Mouse (Mus musculus) heart, embryonic 16.5 days (tissue): ENCODE measurements around the gene Kif1c. TPM values are rescaled to one million over a fixed set of nuclear protein-coding genes. Genes with fewer than 3 reads are reported as not detected.

Experiments used
- ATAC-seq: fragments of 200-750 bp; cut with Nextera tagmentation; replicated peaks from 2 replicates; pipeline ENCODE4 v1.8.0; 2017; ENCODE audit warnings: moderate number of reproducible peaks; ENCODE audit not compliant: insufficient read depth, low FRiP score; ENCODE audit errors: extremely low read depth
- H3K27ac ChIP-seq: fragments of 300-500 bp; sonication (generic); 2 replicates; pipeline ENCODE4 v1.5.1; 2014; ENCODE audit warnings: mild to moderate bottlenecking, low read length, control low read depth, moderate library complexity
- H3K27me3 ChIP-seq: fragments of 300-500 bp; sonication (generic); 2 replicates; pipeline ENCODE4 v1.6.1; 2014; ENCODE audit warnings: low read length, mixed read lengths; ENCODE audit not compliant: control insufficient read depth, insufficient read depth
- H3K36me3 ChIP-seq: fragments of 300-500 bp; sonication (generic); 2 replicates; pipeline ENCODE4 v1.6.1; 2014; ENCODE audit not compliant: control insufficient read depth, insufficient read depth
- H3K4me1 ChIP-seq: fragments of 300-500 bp; sonication (generic); 2 replicates; pipeline ENCODE4 v1.6.1; 2014; ENCODE audit warnings: low read length, mixed read lengths; ENCODE audit not compliant: control insufficient read depth, insufficient read depth
- H3K4me2 ChIP-seq: fragments of 300-500 bp; sonication (generic); 2 replicates; pipeline ENCODE4 v1.6.1; 2014; ENCODE audit warnings: low read depth, mild to moderate bottlenecking, control low read depth, low read length
- H3K4me3 ChIP-seq: fragments of 300-500 bp; sonication (generic); 2 replicates; pipeline ENCODE4 v1.5.1; 2014; ENCODE audit warnings: mild to moderate bottlenecking, control low read depth, low read length
- H3K9ac ChIP-seq: fragments of 300-500 bp; sonication (generic); 2 replicates; pipeline ENCODE4 v1.6.1; 2014; ENCODE audit warnings: low read length, control low read depth
- H3K9me3 ChIP-seq: fragments of 300-500 bp; sonication (generic); replicated peaks from 2 replicates; pipeline ENCODE4 v1.6.1; 2016; ENCODE audit warnings: low read length; ENCODE audit not compliant: control insufficient read depth
- WGBS: fragments of 180-500 bp; shearing (Covaris S2); extraction: QIAGEN DNeasy Blood & Tissue Kit; methylation state at CpG from one replicate; pipeline ENCODE4 v1.1.7; 2014; 5-methylcytosine and 5-hydroxymethylcytosine counted together
- polyA plus RNA-seq: library from polyadenylated mRNA; unstranded; fragments of >200 nt; fragmentation: Nextera tagmentation; extraction: Ambion mirVana; gene quantifications from 2 replicates; pipeline ENCODE4 v1.2.1, GENCODE M21; 2015

The Kif1c gene
- polyA plus RNA-seq, 1 experiment from 2014 or later = 5.2 TPM

DNA sequence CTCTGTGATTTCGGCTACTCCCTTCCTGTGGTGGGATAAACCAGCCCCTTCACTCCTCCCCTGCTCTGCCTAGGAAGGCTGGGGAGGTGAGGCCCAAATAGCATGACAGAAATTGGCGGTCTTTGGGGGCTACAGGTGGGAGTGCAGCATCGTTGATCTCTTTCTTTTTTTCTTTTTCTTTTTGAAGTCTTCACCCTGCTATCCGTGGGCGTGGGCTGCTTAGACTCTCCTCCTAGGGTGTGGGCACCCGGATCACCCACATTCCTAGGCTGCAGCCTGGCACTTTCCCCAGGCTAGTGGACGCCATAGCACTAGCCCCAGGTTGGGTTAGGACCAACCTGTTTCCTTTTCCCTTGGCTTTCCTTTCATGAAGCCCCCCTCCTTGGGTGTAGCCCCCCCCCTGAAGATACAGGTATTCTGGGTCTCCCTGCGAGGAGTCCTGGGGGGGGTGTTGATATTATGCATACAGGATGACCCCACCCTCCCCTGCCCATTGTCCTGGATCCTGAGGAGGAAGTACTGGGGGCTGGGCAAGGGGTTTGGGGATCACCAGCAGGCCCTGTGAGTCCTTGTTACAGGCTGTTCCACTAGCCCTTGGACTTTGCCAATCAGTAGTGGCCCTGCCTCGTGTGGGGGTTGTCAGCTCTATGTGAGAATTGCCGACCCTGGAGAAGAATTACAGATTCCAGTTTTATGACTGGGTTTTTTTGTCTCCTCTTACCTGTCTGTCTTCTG, 1.0 kb downstream of the Kif1c start:
- WGBS = 12% methylated on average over 10 of the region's 10 CpGs
- peaks cover 21% of the 10 kb centered on the region for H3K4me1 ChIP-seq

DNA sequence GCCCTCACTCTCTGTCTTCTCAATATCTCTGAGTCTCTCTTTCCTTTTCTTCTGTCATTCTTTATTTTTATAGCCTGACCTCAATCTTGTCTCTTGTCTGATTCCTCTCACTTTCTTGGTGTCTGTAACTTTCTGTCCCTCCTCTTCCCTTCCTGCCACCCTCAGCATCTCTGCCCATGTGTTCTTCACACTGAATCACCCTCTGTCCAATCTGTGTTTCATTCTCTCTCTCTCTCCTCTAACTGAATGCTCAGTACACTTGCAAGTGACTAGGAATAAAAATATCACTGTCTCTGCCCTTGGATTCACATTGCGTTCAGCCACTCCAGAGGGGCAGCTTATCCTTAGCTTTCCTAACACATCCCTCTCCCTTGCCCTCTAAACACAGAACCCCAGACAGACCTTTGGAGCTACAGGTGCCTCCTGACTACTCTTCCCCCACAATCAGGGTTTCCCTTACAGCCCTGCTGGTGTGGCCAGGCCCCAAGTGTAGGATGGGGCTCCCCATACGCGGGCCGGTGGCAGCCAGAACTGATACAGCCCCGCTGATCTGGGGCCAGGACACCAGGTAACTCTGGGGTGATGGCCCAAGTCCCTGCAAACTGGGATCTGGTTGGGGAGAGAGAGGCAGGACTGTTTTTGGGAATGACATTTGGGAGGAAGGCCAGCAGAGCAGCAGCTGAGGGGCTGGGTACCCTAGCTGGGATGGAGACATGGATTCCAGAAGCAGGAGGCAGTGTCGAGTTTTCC, 1.8 kb downstream of the Kif1c start:
- 48% methylated on average over 6 of the region's 6 CpGs for WGBS
- H3K4me3 ChIP-seq = peak overlapping the region; percentile 81
- peaks cover 21% of the 10 kb centered on the region for H3K4me1 ChIP-seq
- peak overlapping the region; percentile 78 for H3K4me2 ChIP-seq
- ATAC-seq = no peak
- H3K36me3 ChIP-seq = peaks cover 33% of the 10 kb centered on the region
- peak overlapping the region; percentile 93 for H3K9ac ChIP-seq
- no peaks in the 10 kb centered on the region for H3K27me3 ChIP-seq
- no peaks in the 10 kb centered on the region for H3K9me3 ChIP-seq
- peak overlapping the region; percentile 95 for H3K27ac ChIP-seq

More for the DNA sequence above, 1.0 kb downstream of the Kif1c start:
- Histone ChIP-seq H3K9me3 (no peaks in the 10 kb centered on the region), H3K4me3 (peak overlapping the region; percentile 81), H3K4me2 (peak overlapping the region; percentile 78), H3K27ac (peak overlapping the region; percentile 95), H3K9ac (peak overlapping the region; percentile 93), H3K27me3 (no peaks in the 10 kb centered on the region), H3K36me3 (peaks cover 26% of the 10 kb centered on the region)
- no peak for ATAC-seq

DNA sequence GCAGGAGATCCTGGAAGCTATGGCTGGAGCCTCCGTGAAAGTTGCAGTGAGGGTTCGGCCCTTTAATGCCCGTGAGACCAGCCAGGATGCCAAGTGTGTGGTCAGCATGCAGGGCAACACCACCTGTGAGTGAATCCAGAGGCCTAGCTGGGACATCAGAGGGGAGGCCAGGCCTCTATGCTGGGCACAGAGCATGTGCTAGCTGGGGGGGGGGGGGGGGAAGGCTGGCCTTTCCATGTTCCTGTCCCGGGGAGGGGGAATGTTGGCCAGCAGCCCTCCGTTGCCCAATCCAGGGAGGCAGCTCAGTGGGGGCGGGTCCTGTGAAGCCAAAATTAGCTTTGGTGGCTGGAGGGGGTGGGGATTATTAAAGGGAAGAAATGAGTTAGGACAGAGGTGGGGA, 2.4 kb downstream of the Kif1c start:
- WGBS = 33% methylated on average over 6 of the region's 6 CpGs
- Histone ChIP-seq H3K27me3 (no peaks in the 10 kb centered on the region), H3K4me1 (peaks cover 21% of the 10 kb centered on the region), H3K9ac (peak overlapping the region; percentile 93), H3K9me3 (no peaks in the 10 kb centered on the region), H3K4me2 (peak overlapping the region; percentile 78), H3K27ac (peak overlapping the region; percentile 95), H3K4me3 (peak overlapping the region; percentile 81), H3K36me3 (peaks cover 39% of the 10 kb centered on the region)
- peak; percentile 49 for ATAC-seq

DNA sequence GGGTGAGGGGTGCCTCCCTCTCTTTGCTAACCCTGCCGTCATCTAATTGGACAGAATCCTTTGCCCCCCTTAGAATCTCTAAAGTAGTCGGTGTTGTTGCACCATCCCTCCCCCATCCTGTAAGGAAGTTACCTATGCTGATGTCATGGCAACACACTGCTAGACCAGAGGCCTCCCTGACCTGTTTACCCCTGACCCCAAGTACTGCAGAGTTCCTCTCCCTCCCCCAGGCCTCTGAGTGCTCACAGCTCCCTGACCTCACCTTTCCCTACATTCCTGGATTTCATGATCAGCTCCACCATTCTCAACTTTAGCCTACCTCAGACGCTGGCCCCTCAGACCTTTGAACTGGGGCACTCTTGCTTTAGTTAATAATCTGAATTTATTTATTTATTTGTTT, 5.8 kb downstream of the Kif1c start:
- no peak overlapping the region for H3K9ac ChIP-seq
- H3K27me3 ChIP-seq = no peaks in the 10 kb centered on the region
- peaks cover 21% of the 10 kb centered on the region for H3K4me1 ChIP-seq
- whole genome bisulfite sequencing = 83% methylated on average over 3 of the region's 3 CpGs
- peaks cover 60% of the 10 kb centered on the region for H3K36me3 ChIP-seq
- no peak for ATAC-seq
- H3K4me3 ChIP-seq = no peak overlapping the region
- no peaks in the 10 kb centered on the region for H3K9me3 ChIP-seq
- H3K4me2 ChIP-seq = no peak overlapping the region
- no peak overlapping the region for H3K27ac ChIP-seq

DNA sequence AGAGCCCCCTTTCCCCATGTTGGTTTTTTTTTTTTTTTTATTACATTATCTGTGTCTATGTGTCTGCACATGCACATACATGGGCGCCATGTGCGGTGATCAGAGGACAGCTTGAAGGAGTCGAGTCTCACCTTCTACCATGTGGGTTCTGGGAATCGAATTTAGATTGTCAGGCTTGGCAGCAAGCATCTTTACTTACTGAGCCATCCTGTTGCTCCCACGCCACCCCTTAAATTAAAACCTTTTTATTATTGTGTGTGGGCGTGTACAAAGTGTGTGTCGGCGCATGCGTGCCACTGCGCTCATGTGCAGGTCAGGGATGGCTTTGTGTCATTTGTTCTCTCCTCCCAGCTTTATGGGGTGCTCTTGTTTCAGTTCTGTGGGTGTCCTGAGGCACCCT, 10.7 kb downstream of the Kif1c start:
- no peak for ATAC-seq
- Histone ChIP-seq H3K4me2 (no peak overlapping the region), H3K9me3 (no peaks in the 10 kb centered on the region), H3K9ac (no peak overlapping the region), H3K4me1 (no peaks in the 10 kb centered on the region), H3K27ac (no peak overlapping the region), H3K4me3 (no peak overlapping the region), H3K27me3 (no peaks in the 10 kb centered on the region), H3K36me3 (peaks cover 67% of the 10 kb centered on the region)
- 93% methylated on average over 10 of the region's 10 CpGs for WGBS

DNA sequence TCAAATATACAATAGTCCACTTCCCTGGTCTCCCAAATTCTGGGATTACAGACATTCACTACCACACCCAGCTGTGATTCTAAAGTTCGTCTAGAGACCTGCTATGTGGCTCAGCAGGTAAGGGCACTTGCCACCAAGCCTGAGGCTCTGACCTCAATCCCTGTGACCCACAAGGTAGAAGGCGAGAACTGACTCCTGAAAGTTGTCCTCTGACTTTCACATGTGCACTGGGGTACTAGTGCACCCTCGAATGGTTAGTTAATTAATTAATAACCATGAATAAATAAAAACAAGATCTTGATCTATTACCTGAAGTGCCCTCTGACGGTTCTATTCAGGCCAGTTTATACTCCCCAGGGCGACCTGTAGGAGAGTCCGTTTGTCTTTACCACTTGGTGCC, 12.9 kb downstream of the Kif1c start:
- WGBS = 86% methylated on average over 6 of the region's 6 CpGs

DNA sequence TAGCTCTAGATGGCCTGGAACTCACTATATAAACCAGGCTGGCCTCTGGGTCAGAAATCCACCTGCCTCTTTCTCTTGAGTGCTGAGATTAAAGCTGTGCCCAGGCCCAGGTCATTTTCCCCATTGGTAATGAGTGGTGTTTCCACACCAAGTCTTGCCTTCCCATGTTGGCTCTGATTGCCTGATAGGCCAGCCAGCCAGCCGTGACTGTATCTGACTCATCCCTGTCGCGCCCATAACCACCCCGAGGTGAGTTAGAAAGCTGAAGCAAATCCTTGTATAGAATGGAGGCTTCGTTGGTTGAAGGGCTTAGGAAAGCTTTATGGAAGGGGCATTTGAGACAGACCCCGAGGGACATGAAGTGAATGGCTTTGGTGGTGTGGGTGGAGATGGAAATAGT, 15.5 kb downstream of the Kif1c start:
- WGBS = 86% methylated on average over 6 of the region's 6 CpGs
- H3K27ac ChIP-seq = no peak overlapping the region
- H3K27me3 ChIP-seq = no peaks in the 10 kb centered on the region

More for the DNA sequence above, 12.9 kb downstream of the Kif1c start:
- H3K4me2 ChIP-seq = no peak overlapping the region
- no peaks in the 10 kb centered on the region for H3K4me1 ChIP-seq
- H3K27me3 ChIP-seq = no peaks in the 10 kb centered on the region
- no peak for ATAC-seq
- H3K9ac ChIP-seq = no peak overlapping the region
- no peaks in the 10 kb centered on the region for H3K9me3 ChIP-seq
- no peak overlapping the region for H3K27ac ChIP-seq
- no peak overlapping the region for H3K4me3 ChIP-seq
- peaks cover 66% of the 10 kb centered on the region for H3K36me3 ChIP-seq

DNA sequence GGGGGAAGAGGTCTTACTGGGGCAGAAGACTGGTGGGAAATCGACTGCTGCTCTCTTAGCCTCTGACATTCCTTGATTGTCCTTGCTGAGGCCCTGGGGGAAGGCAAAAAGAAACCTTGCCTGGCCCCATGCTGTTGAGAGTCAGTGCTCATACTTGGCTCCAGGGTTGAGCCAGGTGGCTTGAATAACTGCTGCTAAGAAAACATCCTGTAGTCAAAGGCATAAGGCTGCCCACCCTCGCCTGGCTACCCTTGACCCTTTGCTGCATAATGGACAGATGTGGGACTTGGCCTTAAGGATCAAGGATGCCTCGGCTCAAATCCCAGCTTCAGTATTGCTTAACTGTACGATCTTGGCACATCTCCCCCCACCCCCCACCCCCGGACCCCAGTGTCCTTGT, 18.1 kb downstream of the Kif1c start:
- H3K36me3 ChIP-seq = peaks cover 63% of the 10 kb centered on the region
- no peak overlapping the region for H3K4me2 ChIP-seq
- WGBS = 84% methylated on average over 5 of the region's 5 CpGs

More for the DNA sequence above, 15.5 kb downstream of the Kif1c start:
- Histone ChIP-seq H3K4me3 (no peak overlapping the region), H3K36me3 (peaks cover 72% of the 10 kb centered on the region), H3K4me2 (no peak overlapping the region), H3K9ac (no peak overlapping the region), H3K9me3 (no peaks in the 10 kb centered on the region), H3K4me1 (no peaks in the 10 kb centered on the region)
- ATAC-seq = no peak

DNA sequence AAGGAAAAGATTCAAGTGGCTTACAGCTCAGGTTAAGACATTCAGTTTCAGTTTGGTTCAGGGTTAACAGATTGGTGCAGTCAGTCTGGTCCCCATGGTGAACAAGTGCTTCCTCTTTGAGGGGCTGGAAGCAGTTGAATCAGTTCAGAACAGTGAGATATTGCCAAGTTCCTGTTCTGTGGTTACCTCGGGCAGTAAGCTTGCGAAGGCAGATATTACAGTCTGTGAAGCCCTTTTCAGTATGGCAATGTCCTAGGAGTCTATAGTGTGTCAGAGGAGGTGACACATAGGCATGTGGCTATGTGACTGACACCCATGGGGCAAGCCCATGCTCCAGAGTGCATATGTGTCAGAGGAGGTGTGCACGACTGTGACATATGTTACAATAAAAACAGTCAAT, 20.2 kb downstream of the Kif1c start:
- no peaks in the 10 kb centered on the region for H3K27me3 ChIP-seq
- no peak for ATAC-seq
- H3K4me3 ChIP-seq = no peak overlapping the region
- H3K9me3 ChIP-seq = no peaks in the 10 kb centered on the region
- H3K4me2 ChIP-seq = no peak overlapping the region
- H3K4me1 ChIP-seq = no peaks in the 10 kb centered on the region
- peaks cover 73% of the 10 kb centered on the region for H3K36me3 ChIP-seq
- WGBS = 69% methylated on average over 3 of the region's 3 CpGs
- H3K27ac ChIP-seq = no peak overlapping the region
- H3K9ac ChIP-seq = no peak overlapping the region

More for the DNA sequence above, 18.1 kb downstream of the Kif1c start:
- no peaks in the 10 kb centered on the region for H3K27me3 ChIP-seq
- H3K4me3 ChIP-seq = no peak overlapping the region
- no peak overlapping the region for H3K27ac ChIP-seq
- H3K4me1 ChIP-seq = no peaks in the 10 kb centered on the region
- no peak overlapping the region for H3K9ac ChIP-seq
- ATAC-seq = no peak
- H3K9me3 ChIP-seq = no peaks in the 10 kb centered on the region
